Comparison of ENCODE assay signal across 28 mouse cellular contexts in the genomic region with DNA sequence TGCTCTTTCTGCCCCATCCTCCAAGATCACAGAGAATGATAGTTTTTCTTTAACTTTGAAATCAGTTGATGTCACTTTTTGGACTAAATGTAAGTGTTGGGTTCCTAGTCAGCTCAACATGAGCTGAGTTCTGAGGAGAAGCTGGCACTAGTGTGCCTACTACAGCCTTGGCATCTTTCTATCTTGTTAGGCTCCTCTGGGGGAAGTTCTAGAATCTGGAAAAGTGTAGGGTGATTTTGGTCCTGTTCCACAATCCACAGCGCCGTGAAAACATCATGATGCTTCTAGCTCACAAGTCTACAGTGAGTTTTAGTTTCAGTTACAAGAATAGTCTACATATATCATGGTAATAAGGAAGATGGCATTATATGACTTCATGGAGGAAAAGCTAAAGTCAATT. TPM values are rescaled to one million over a fixed set of nuclear protein-coding genes. Genes with fewer than 3 reads are reported as not detected.
"Had no signal": no experiment of that assay in that cellular context is flagged by ENCODE, and none has a peak within 500 bp of the region (broad histone marks: within the 10 kb centered on the region; RNA-seq: fewer than 3 reads in every experiment).

No protein-coding gene starts in this region.

- H3K36me3 ChIP-seq: heart, embryonic 10.5 days; heart, embryonic 12.5 days; hindbrain, embryonic 10.5 days; hindbrain, embryonic 12.5 days; intestine, embryonic 15.5 days; limb, embryonic 10.5 days; limb, embryonic 12.5 days; liver, embryonic 13.5 days had no signal

- H3K9me3 ChIP-seq: heart, embryonic 10.5 days; heart, embryonic 12.5 days; hindbrain, embryonic 10.5 days; hindbrain, embryonic 12.5 days; intestine, embryonic 15.5 days; limb, embryonic 10.5 days; limb, embryonic 12.5 days; liver, embryonic 13.5 days had no signal

- H3K4me2 ChIP-seq: heart, embryonic 12.5 days; hindbrain, embryonic 12.5 days; hindbrain, embryonic 14.5 days; intestine, embryonic 15.5 days; limb, embryonic 12.5 days; liver, embryonic 11.5 days; liver, embryonic 13.5 days had no signal

- H3K4me3 ChIP-seq: gastrocnemius, adult 2 months; heart, embryonic 10.5 days; heart, embryonic 12.5 days; hindbrain, embryonic 10.5 days; hindbrain, embryonic 12.5 days; intestine, embryonic 15.5 days; layer of hippocampus, adult 2 months; left cerebral cortex, adult 2 months; limb, embryonic 10.5 days; limb, embryonic 12.5 days; liver, embryonic 13.5 days had no signal

- H3K27me3 ChIP-seq: heart, embryonic 12.5 days; hindbrain, embryonic 12.5 days; intestine, embryonic 15.5 days; limb, embryonic 12.5 days; liver, embryonic 13.5 days had no signal

- H3K4me1 ChIP-seq: hindbrain, embryonic 10.5 days; hindbrain, embryonic 12.5 days; intestine, embryonic 15.5 days; limb, embryonic 10.5 days; limb, embryonic 12.5 days; liver, embryonic 13.5 days had no signal

- ATAC-seq: hindbrain, embryonic 16.5 days; inflammation-experienced regulatory T-cells, adult 6 months; intestine, embryonic 15.5 days; intestine, postnatal 0 days had no signal

- H3K27ac ChIP-seq: gastrocnemius, adult 2 months; heart, embryonic 10.5 days; hindbrain, embryonic 10.5 days; hindbrain, embryonic 12.5 days; hindbrain, embryonic 14.5 days; intestine, embryonic 15.5 days; layer of hippocampus, adult 2 months; left cerebral cortex, adult 2 months; limb, embryonic 10.5 days; limb, embryonic 12.5 days; liver, embryonic 13.5 days had no signal

- H3K9ac ChIP-seq: heart, embryonic 12.5 days; hindbrain, embryonic 12.5 days; hindbrain, embryonic 14.5 days; intestine, embryonic 15.5 days; limb, embryonic 12.5 days; liver, embryonic 13.5 days had no signal

- DNase-seq: gastrocnemius, adult 2 months; gastrocnemius, postnatal 10 days; gastrocnemius, postnatal 25 days; heart, adult 18-20 months; heart, postnatal 10 days; heart, postnatal 4 days; kidney, adult 18-20 months; kidney, adult 8-10 months; kidney, postnatal 10 days; kidney, postnatal 25 days; kidney, postnatal 4 days; liver; liver, embryonic 13.5 days had no signal

RNA-seq across cellular contexts. Expression of a gene that starts 18.4 kb away (rescaled TPM):
- total RNA-seq: granulocyte monocyte progenitor cell, adult 5-6 weeks had no signal
- polyA plus RNA-seq: inflammation-experienced regulatory T-cells, adult 6 months had no signal
